Mouse (Mus musculus) liver, adult 2 months (tissue): ENCODE measurements around the gene Krt28.

ENCODE experiments used
- CTCF ChIP-seq: fragments of 200-500 bp; IDR thresholded peaks from 2 replicates; pipeline ENCODE4 v1.5.1; 2011; ENCODE audit warnings: low read depth, low read length, control low read depth
- POLR2A ChIP-seq: fragments of 200-500 bp; IDR thresholded peaks from 2 replicates; pipeline ENCODE4 v1.6.1; 2011; ENCODE audit warnings: low read length, control low read depth; ENCODE audit not compliant: insufficient read depth; ENCODE audit errors: extremely low read depth

DNA sequence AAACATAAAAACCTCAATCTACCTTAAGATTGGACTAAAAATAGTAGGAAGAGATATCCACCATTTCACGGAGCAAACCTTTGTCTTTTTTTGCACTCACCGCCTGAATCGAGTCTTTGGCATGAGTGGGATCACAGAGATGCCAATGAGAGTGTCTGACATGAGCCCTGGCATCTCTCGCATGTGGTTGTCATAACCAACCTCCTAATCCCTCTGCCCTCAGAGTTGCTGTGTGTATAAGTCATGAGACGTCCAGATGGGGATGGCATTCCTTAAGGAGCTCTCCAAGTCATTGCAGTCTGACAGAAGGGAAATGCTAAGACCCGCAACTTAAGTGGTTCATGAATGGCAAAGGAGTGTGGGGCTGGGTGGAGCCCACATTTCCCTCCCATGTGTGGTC lies 16.7 kb upstream of the Krt28 start:
- TF ChIP-seq CTCF (no peak), POLR2A (no peak)
